Mouse (Mus musculus) macrophage (primary cell): ENCODE measurements around the gene Aire. TPM values are rescaled to one million over a fixed set of nuclear protein-coding genes. Genes with fewer than 3 reads are reported as not detected.
"Not testable (repeated sequence)": the region's sequence is repeated elsewhere in the genome, so short reads cannot be mapped to it uniquely, and the experiment has no call there.

Source experiments
- H3K27ac ChIP-seq: fragments of 350-480 bp; formaldehyde crosslinking; 2 replicates; pipeline ENCODE4 v1.9.0; 2021
- H3K36me3 ChIP-seq: fragments of 350-480 bp; formaldehyde crosslinking; 2 replicates; pipeline ENCODE4 v1.9.0; 2021; ENCODE audit errors: inconsistent target
- H3K4me3 ChIP-seq: fragments of 350-480 bp; formaldehyde crosslinking; 2 replicates; pipeline ENCODE4 v1.9.0; 2021; ENCODE audit errors: inconsistent target
- H3K79me2 ChIP-seq: fragments of 350-480 bp; formaldehyde crosslinking; 2 replicates; pipeline ENCODE4 v1.9.0; 2021; ENCODE audit errors: inconsistent target
- WGBS: methylation state at CpG from one replicate; pipeline ENCODE4 v1.1.7; 2026; ENCODE audit warnings: inconsistent platforms; ENCODE audit not compliant: missing documents; 5-methylcytosine and 5-hydroxymethylcytosine counted together
- polyA plus RNA-seq: library from polyadenylated mRNA; stranded (reverse); fragments of 250-400 nt; gene quantifications from 3 replicates; pipeline ENCODE4 v1.2.4, GENCODE M21; 2018; ENCODE audit warnings: inconsistent platforms

Aire gene
- polyA plus RNA-seq, 1 experiment from 2014 or later, result not detected

GRCm38 (mm10) chr10:78037139-78037538, 6.3 kb downstream of the Aire start:
- Histone ChIP-seq H3K36me3 (no peaks in the 10 kb centered on the region), H3K79me2 (no peaks in the 10 kb centered on the region), H3K27ac (no peak overlapping the region), H3K4me3 (no peak overlapping the region)
- 91% methylated on average over 4 of the region's 4 CpGs for WGBS

DNA sequence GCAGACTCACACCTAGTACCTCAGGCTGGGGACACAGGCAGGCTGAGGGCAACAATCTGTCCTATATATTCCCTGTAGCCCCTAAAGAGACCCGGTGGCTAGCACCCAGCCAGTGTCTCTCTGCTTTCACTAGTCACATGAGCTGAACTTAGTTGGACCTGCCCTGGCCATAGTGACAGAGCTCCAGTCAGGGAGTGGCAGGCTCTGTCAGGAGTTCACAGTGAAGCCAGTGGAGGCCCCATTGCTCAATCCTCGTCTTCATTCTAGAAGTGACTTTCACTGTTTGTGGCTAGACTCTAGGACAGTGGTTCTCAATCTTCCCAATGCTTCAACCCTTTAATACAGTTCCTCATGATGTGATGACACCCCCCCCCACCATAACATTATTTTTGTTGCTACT, 11.4 kb downstream of the Aire start:
- H3K36me3 ChIP-seq, result no peaks in the 10 kb centered on the region
- WGBS, result 60% methylated on average over 2 of the region's 2 CpGs
- no peak overlapping the region for H3K27ac ChIP-seq
- no peaks in the 10 kb centered on the region for H3K79me2 ChIP-seq
- no peak overlapping the region for H3K4me3 ChIP-seq

DNA sequence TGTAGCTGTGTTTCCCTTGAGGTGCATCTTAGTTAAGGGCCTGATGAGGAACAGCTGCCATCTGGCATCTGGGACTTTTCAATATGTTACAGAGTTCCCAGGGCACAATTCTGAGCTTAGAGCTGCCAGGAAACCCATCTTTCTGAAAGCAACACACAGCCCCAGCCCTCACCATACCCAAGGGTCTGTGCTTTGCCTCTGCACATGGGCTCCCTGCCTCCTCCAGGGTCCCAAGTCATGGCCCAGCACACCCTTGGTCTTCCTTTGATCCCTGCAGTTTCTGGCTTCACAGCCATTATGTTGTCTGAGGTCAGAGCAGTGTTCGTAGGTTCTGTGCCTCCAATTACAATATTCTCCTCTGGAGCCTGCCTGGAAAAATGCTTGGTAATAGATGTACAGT, 14.3 kb downstream of the Aire start:
- no peak overlapping the region for H3K4me3 ChIP-seq
- 100% methylated on average over 1 of the region's 1 CpGs for WGBS
- no peak overlapping the region for H3K27ac ChIP-seq
- no peaks in the 10 kb centered on the region for H3K36me3 ChIP-seq
- H3K79me2 ChIP-seq, result no peaks in the 10 kb centered on the region

DNA sequence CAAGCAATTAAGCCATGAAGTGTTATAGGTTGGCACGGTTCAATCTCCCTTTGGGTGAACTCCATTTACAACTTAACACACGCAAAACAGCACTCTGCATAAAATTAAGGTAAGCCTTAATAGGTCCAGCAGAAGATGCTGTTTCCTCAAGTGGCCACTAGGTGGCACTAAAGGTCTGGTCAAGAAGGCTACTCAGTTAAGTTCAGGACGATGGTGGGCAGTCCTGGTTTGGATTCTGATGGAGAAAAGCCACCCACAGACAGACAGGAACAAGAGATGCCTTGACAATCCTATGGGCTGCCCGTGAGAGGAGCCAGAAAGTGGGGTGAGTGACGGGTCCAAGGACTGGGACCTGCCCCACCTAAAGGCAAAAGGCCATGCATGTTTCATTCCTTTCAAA, 15.3 kb downstream of the Aire start:
- no peak overlapping the region for H3K4me3 ChIP-seq
- H3K27ac ChIP-seq, result no peak overlapping the region
- H3K36me3 ChIP-seq, result no peaks in the 10 kb centered on the region
- 5% methylated on average over 5 of the region's 5 CpGs for WGBS
- H3K79me2 ChIP-seq, result no peaks in the 10 kb centered on the region

DNA sequence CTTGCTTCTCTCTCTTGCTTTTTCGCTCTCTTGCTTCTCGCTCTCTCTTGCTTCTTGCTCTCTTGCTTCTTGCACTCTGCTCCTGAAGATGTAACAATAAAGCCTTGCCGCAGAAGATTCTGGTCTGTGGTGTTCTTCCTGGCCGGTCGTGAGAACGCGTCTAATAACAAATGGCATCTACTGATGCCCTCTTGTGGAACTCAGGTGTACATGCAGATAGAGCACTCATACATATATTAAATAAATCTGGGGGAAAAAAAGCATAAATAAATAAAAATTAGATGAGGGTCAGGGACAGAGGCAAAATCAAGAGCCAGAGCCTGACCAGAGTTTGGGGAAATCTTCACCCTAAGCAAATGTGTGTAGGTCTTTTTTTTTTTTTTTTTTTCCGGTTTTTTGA, 18.0 kb downstream of the Aire start:
- not testable (repeated sequence) for H3K79me2 ChIP-seq, H3K36me3 ChIP-seq, H3K4me3 ChIP-seq, H3K27ac ChIP-seq
- WGBS, result no CpG with 5 or more reads among the region's 8 CpGs

- not testable (repeated sequence) for H3K4me3 ChIP-seq, H3K79me2 ChIP-seq, H3K27ac ChIP-seq, H3K36me3 ChIP-seq
- 92% methylated on average over 6 of the region's 11 CpGs for WGBS
Observed at GRCm38 (mm10) chr10:78019984-78020383, 23.4 kb downstream of the Aire start.

DNA sequence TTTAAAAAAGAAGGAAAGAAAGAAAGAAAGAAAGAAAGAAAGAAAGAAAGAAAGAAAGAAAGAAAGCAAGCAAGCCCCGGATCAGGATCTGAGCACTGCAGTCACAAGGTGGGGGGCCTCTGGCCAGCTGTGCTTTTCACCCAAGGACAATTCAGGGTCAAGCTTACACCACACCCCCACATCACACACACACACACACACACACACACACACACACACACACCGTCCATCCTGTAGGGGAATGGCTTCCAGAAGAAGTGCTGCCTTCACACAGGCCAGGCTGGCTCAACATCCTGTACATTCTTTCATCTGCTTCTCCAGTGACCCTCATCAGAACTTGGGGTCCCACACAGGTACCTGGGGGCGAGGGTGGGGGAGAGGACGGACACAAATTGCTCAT, 24.1 kb downstream of the Aire start:
- H3K79me2 ChIP-seq, result no peaks in the 10 kb centered on the region
- WGBS, result 86% methylated on average over 3 of the region's 4 CpGs
- no peaks in the 10 kb centered on the region for H3K36me3 ChIP-seq
- H3K27ac ChIP-seq, result no peak overlapping the region
- H3K4me3 ChIP-seq, result no peak overlapping the region

GRCm38 (mm10) chr10:78018797-78019203, 24.6 kb downstream of the Aire start:
- 26% methylated on average over 19 of the region's 19 CpGs for WGBS
- Histone ChIP-seq H3K4me3 (no peak overlapping the region), H3K79me2 (no peaks in the 10 kb centered on the region), H3K27ac (no peak overlapping the region), H3K36me3 (no peaks in the 10 kb centered on the region)

- Histone ChIP-seq H3K27ac (no peak overlapping the region), H3K4me3 (no peak overlapping the region), H3K36me3 (no peaks in the 10 kb centered on the region), H3K79me2 (no peaks in the 10 kb centered on the region)
- 60% methylated on average over 5 of the region's 5 CpGs for WGBS
Observed at GRCm38 (mm10) chr10:78016366-78016765, 27.0 kb downstream of the Aire start.

DNA sequence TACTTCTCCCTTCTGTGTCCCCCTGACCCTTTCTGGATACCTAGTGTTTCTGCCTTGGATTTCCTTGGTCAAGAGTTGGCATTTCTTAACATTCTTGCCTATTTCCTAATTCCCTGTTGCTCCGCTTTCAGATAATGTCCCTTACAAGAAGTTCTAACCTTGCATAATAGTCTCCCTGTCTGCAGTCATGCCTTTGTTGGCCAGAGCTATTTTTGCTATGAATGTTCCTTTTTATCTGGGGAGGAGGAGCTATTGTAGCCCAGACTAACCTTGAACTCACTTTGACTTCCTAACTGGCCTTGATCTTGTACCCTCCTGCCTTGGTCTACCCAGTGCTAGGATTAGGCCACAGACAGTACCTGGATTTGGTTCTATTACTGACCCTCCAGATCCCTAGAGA, 27.9 kb downstream of the Aire start:
- Histone ChIP-seq H3K36me3 (no peaks in the 10 kb centered on the region), H3K27ac (peak overlapping the region; percentile 33), H3K79me2 (no peaks in the 10 kb centered on the region), H3K4me3 (no peak overlapping the region)
- WGBS, result 21% methylated on average over 1 of the region's 1 CpGs

DNA sequence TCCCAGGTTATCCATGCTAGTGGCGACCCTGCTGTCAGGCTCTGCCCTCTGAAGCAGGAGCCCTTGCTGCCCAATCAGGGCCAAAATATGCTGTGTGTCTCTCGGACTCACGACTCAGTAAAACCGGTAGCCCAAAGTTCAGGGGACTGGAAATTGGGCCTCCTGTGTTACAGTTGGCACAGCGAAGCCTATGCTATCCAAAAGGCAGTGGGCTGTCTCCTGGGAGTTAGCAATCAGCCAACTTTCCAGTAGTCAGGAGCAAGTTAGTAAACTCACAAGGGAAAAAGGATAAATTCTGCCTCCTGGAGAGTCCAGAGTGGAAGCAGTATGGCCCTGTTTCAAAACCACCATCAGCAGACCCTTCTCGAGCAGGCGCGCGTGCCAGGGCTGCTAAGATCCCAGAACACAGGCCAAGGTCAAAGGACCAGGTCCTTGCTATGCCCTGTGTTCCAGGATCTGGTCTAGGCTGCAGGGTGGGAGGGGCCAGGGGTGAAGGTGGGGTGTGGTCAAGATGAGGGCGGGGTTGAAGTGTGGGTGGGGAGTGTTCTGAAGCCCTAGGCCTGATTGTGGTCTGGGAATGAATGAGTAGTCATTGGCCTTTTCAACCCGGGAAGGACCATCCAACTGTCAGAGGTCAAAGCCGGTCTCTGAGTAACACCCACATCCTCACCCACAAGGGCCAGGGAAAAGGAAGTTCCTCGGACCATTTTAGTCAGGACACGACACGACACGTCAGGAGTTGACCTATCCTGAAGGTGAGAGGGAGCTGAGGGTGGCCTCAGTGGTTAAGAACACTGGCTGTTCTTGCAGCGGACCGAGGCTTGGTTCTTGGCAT, 30.5 kb downstream of the Aire start:
- Histone ChIP-seq H3K36me3 (no peaks in the 10 kb centered on the region), H3K4me3 (no peak overlapping the region)
- WGBS, result 87% methylated on average over 18 of the region's 18 CpGs

GRCm38 (mm10) chr10:78011116-78011515, 32.3 kb downstream of the Aire start:
- H3K4me3 ChIP-seq, H3K27ac ChIP-seq, H3K36me3 ChIP-seq: not testable (repeated sequence)
- 90% methylated on average over 1 of the region's 5 CpGs for WGBS
- peaks cover 30% of the 10 kb centered on the region for H3K79me2 ChIP-seq

More for the DNA sequence above, 30.5 kb downstream of the Aire start:
- Histone ChIP-seq H3K27ac (no peak overlapping the region), H3K79me2 (peaks cover 12% of the 10 kb centered on the region)

GRCm38 (mm10) chr10:78010335-78010734, 33.1 kb downstream of the Aire start:
- Histone ChIP-seq H3K4me3 (peak overlapping the region; percentile 64; the same call in 1 of the 2 replicates), H3K27ac (0 out of 2 replicates have a peak overlapping the region, but pooled peaks have one; percentile 12)
- 14% methylated on average over 10 of the region's 10 CpGs for WGBS

DNA sequence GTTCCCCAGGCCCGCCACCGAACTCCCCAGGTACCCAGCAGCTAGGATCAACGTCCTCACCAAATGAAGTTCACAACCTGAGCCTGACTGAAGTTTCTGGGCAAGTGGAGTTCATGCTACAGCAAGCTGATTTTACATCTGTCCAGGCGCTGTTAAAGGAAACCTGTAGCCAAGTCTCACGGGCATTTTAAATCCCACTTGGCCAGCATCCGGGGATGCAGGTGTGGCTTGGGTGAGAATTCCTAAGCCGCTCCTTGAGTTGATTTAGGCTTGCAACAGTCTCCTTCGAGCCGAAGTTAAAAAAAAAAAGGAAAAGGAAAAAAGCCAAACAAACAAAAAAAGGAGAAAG, 33.5 kb downstream of the Aire start, which contains the start of gene Pfkl:
TSS of gene Pfkl (minus strand) at position 139 of the 349 bp plus-strand sequence.
- H3K4me3 ChIP-seq, result peak within 1 kb of the TSS; percentile 64
- H3K27ac ChIP-seq, result peak within 1 kb of the TSS; percentile 90
- 0% methylated on average over 9 of the region's 9 CpGs for WGBS
- no peaks in the 10 kb centered on the region for H3K36me3 ChIP-seq
- H3K79me2 ChIP-seq, result peaks cover 42% of the 10 kb centered on the region

More at GRCm38 (mm10) chr10:78010335-78010734, 33.1 kb downstream of the Aire start:
- H3K36me3 ChIP-seq, result no peaks in the 10 kb centered on the region
- H3K79me2 ChIP-seq, result peaks cover 38% of the 10 kb centered on the region

- Histone ChIP-seq H3K4me3 (peak overlapping the region; percentile 64), H3K27ac (peak overlapping the region; percentile 90), H3K36me3 (no peaks in the 10 kb centered on the region), H3K79me2 (peaks cover 47% of the 10 kb centered on the region)
- 2% methylated on average over 58 of the region's 59 CpGs for WGBS
Observed at GRCm38 (mm10) chr10:78009184-78009944, 34.0 kb downstream of the Aire start.
